Mouse (Mus musculus) adrenal gland, postnatal 4 days (tissue): Measurements from ENCODE around the gene Gstm7. TPM values are rescaled to one million over a fixed set of nuclear protein-coding genes. Genes with fewer than 3 reads are reported as not detected.
"Not testable (repeated sequence)": the region's sequence is repeated elsewhere in the genome, so short reads cannot be mapped to it uniquely, and the experiment has no call there.

ENCODE experiments used
- DNase-seq, 2 experiments: peaks; one replicate each; pipeline ENCODE4 v3.0.0; 2021 to 2022; ENCODE audit warnings: low spot score in 2 of 2, mixed read lengths in 2 of 2
- total RNA-seq, 2 experiments: library from RNA; stranded (reverse); gene quantifications; 2 replicates each; pipeline ENCODE4 v1.2.3; 2021

Gene Gstm7
- total RNA-seq, 2 experiments from 2014 or later = 68.4 to 78.5 TPM

DNA sequence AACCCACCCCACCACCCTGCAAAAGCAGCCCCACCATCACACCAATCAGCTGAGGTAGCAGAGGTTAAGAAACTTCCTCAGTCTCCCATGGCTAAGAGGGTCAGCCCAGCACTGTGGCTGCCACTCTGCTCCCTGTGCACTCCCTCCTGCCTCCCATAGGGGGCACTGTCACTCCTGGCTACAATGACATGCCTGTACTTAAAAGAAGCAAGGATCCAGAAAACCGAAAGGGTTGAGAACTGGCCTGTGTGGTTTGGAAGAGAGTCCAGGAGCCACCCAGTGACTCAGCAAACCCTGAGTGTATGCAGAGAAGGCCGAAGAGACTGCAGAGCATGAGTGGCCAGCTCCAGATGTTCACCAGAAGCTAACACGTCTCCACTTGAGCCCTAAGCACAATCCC is 7.8 kb upstream of the Gstm7 start:
- DNase-seq = peak; percentile 35 to 54

DNA sequence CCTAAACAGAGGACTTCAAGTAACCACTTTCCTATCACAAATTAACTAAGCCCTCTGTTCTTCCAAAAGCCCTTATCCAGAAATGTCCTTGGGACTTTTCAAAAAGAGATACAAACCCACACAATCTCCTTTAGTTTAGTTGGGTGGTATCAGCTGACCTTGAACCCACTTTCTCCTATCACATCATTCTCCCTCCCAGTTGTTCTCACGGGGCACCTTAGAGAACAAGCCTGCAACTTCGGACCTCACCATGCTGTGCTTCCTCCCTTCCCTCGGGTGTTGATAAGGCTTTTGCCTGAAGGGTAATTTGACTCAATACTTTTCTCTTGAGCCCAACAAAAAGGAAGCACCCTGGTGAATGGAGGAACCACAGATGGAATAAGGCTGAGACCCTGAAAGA is 4.3 kb upstream of the Gstm7 start:
- DNase-seq = no peak

DNA sequence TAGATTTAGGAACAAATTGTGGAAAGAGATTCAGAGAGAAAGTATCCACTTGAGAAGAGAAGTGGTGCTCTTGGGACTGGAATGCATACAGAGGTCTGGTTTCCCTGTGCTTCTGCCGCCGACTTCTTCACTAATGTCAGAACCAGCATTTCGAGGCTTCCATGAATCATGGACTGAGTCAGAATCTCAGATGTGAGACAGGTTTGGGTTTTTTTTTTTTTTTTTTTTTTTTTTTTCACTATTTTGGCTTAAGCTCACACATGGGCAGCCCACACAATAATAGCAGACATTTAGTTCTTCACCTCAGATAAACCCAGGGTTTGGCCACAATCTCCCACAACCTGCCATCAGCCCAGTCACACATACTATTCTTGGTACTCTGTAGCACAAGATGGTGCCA is 3.7 kb upstream of the Gstm7 start:
- no peak for DNase-seq

DNA sequence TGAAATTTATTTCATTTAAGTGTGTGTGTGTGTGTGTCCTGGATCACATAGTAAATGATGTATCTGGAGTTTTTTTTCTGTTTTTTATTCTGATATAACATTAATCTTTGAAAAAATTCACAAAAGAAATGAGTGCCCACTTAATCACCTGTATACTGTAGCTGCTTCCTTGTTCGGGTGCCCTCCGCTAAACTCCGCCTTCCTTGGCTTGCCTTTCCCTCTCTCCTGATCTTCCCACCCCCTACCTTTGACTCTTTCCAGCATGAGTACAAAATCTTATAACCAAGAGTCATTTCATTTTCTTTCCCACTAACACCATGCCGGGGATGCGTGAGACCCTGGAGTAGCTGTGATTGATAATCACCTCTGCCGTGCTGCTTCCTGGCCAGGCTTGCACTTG is 511 bp upstream of the Gstm7 start:
- no peak for DNase-seq

DNA sequence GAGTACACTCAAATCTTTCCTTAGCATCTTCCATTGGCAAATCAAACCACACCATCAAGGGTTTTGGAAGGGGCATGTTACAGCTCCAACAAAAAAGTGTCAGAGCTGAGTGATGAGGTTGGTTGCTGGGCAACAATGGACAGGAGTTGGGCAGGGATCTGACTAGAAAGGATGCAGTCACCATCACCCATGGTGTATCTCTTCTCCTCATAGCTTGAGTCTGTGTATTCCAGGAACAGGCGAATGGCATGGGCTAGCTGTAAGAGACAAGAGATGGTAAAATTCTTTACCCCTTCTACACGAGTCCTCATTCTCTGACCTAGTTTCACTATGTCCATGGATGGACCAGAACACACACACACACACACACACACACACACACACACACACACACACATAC is 483 bp downstream of the Gstm7 start:
- DNase-seq = no peak

DNA sequence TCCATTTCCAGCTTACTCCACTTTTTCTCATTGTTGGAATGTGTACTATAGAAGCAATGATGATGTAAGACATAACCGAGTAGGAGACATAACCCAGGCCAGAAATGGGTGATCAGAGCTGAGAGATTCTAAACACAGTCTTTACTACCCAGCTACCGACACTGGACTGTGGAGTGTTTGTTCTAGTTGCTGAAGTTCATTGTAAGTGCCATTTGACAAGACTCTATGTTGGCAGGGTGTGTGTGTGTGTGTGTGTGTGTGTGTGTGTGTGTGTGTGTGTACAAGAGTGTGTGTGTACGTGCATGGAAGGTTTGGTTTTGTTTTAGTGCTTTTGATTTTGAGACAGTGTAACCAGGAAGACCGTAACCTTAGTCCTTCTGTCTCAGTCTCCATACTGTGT is 1.9 kb downstream of the Gstm7 start:
- no peak for DNase-seq

DNA sequence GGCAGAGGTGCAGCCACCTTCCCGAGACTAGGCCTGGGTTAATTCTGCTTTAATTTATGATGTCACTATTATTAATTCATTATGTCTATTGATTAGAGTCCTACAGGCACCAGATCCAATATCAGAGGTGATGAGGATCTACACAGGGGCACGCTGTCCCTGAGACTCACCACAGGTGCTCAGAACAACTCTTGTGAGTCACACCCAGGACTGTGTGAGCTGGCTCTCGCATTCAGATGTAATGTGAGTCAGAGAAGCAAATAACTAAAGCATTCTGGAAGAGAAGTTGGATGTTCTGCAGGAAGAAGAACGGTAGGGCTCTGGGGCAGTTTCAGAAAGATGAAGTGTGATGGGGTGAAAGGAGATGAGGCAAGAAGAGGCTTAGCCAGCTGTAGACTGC is 2.4 kb downstream of the Gstm7 start:
- no peak for DNase-seq

DNA sequence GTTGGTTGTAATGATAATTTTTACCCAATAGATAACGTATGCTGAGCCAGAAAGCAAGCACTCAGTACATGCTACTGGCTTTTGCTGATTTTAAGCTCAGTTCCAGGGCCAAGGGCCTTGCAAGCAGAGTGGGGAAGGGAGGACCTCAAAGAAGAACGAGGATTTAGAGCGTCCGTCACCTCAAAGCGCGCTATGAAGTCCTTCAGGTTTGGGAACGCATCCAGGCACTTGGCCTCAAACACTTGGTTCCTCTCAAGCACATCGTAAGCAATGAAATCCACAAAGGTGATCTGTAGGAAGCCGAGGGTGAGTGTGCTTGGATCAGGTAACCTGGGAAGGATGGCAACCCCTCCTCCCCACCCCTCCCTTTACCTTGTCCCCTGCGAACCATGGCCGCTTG is 2.9 kb downstream of the Gstm7 start:
- no peak for DNase-seq

DNA sequence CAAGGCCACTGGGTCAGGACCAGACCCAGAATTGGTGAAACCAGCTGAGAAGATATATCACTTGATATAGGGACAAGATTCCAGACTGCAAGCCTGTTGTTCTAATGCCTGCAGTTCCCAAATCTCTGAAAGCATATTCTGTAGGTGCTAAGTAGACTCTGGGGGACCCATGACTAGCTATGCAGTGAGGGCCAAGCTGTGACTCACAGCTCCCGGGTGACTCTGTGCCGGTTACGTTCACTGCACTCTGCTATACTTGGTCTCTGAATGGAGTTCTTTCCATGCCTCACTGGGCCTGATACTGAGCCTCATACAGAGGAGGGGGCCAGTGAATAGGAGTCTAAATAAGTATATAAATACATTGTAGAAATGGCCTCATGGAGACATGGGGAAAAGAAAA is 3.8 kb downstream of the Gstm7 start:
- no peak for DNase-seq

DNA sequence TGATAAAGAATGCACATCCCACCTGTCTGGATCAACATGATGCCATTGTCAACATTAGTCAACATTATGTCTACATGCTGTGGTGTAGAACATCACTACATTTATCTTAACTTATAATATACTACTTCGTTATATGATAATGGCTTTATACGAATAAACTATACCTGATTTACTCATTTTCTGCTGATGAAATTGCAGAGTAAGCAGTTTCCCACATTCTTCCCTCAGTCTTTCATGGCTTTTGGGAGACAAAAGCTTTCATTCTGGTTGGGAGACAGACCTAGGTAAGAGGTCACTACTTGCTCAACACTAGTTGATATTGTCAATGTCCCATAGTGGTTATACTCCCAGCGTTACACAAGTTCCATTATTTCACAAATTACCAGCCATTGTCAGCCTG is 6.3 kb downstream of the Gstm7 start:
- no peak for DNase-seq

DNA sequence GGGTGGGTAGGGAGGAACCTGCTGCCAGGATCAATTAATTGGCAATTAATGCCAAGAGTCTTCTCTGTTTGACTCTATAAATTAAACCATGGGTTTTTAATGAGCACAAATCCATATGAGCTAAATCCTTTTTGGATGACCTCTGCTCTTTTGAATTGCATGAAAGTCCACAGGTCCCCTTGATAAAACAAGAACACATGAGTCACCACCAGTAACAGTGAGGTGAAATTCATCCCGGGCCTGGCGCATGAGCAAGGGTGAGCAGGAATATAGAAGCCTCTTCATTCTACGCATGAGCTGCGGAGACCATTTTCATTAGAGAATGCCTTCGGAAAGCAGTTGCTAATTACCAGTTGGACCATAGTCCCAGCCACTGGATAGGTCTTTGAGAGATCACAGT is 11.3 kb downstream of the Gstm7 start:
- DNase-seq = no peak

DNA sequence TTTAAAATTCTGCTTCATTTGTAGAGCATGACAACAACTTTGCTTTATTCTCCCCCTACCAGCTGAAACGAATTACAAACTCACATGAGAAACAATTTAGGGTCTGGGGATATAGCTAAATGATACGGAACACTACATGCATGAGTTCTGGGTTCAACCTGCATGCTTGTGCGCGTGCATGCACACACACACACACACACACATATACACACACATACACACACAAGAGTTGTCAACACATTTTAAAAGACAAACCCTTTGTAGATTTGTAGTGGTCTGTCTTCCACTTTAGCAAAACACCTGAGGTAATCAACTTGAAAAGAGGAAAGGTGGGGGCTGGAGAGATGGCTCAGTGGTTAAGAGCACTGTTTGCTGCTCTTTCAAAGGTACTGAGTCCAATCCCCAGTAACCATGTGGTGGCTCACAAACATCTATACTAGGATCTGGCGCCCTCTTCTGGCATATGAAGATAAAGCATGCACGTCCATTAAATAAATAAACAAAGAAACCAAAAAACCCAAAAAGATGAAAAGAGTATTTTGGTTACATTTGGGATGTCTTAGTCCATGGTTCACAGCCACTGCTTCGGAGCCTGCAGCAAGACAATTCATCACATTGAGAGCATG is 13.7 kb downstream of the Gstm7 start:
- DNase-seq = no peak

DNA sequence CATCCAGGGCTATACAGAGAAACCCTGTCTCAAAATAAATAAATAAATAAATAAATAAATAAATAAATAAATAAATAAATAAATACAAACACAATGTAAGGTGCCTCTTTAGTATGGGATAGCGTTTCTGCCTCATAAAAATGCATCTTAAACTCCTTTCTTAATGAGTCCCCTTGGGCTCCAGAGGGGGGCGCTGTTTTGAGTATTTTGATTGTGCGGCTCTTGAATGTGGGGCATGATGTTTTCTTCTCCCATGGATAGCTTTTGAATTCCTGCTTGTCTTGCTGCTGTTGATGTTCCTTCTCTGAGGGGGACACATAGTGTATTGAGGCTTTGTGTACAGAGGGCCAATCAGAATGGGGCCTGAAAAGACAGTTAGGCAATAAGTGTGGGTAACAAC is 14.5 kb downstream of the Gstm7 start:
- DNase-seq = no peak

DNA sequence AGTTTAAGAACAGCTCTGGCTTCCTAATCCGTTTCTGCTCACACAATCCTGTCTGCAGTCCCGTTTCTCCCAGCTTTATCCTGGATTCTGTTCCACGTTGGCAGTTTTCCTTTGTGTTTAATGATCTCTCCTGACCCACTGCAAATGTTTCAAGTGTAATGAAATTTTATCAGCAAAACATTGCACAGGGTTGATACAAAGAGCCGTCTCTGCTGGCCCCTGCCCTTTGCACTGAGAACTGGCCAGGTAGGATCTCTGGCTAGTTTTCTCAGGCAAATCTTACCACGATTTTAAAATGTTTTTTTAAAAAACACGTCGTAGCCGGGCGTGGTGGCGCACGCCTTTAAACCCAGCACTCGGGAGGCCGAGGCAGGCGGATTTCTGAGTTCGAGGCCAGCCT is 14.9 kb downstream of the Gstm7 start:
- no peak for DNase-seq

DNA sequence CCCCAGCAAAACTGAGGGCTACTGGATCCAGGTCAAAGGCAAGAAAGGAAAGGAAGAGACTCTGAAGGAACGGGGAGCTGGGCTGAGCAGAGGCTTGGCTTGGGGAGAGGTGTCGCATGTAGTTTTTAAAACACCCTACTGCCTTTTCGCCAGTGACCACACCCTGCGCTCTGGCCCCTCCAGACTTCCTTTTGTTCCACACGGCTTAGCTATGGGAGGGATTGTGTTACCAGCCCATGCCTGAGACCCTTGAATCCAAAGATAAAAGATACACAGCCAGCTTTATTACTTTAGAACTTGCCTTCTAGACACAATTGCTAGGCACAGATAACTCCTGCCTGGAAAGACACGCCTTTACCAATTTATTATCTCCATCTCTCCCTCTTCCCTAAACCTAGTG is 25.7 kb downstream of the Gstm7 start:
- DNase-seq = no peak

DNA sequence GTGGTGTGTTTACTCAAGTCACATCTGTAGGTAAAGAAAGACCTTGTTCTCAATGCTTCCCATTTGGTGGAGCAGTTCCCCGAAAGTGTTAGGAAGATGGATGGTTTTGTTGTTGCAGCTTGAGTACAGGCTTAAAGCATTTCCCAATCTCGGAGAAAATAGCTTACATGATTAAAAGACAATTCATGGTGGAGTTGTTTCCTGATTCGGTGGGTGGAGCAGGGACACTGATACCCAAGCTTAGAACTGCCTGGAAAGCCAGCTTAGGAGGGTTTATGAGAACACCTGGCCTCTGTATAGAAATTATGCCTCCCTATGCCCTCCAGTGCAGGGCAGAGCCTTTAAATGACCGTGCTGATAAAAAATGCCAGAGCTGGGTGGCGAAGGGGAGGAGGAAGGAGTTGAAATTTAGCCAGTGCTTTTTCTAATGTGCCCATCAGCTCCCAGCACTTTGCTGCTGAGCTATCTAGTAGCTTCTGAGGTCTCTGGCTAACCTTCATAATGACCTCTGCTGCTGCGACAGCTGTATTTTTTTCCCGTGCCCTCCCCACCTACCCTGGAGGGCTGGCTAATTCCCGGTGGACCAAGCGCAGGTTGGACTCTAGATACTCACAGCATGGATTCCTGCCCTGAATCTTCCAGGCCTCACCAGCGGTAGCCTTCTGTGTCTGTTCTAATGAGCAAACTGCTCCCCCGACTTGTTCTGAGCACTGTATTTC is 30.5 kb downstream of the Gstm7 start:
- DNase-seq = no peak

DNA sequence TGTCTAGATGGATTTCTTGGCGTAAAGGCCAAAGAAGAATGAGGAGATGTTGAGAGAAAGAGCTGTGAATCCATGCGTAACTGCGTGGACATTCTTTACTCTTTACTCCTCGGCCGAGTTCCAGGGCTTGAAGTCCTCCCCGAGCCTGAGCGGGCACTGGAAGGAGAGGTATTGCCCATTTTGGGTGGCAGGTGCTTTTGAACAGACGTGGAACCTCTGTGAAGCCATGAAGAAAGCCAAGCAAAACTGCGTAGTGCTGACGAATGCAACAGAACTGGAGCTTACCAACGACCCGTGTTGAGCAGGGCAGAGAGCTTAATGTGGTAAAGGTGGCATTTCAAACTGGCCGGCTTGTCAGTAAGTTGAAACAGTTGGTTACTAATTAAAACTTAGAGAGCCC is 32.9 kb downstream of the Gstm7 start:
- DNase-seq = no peak

DNA sequence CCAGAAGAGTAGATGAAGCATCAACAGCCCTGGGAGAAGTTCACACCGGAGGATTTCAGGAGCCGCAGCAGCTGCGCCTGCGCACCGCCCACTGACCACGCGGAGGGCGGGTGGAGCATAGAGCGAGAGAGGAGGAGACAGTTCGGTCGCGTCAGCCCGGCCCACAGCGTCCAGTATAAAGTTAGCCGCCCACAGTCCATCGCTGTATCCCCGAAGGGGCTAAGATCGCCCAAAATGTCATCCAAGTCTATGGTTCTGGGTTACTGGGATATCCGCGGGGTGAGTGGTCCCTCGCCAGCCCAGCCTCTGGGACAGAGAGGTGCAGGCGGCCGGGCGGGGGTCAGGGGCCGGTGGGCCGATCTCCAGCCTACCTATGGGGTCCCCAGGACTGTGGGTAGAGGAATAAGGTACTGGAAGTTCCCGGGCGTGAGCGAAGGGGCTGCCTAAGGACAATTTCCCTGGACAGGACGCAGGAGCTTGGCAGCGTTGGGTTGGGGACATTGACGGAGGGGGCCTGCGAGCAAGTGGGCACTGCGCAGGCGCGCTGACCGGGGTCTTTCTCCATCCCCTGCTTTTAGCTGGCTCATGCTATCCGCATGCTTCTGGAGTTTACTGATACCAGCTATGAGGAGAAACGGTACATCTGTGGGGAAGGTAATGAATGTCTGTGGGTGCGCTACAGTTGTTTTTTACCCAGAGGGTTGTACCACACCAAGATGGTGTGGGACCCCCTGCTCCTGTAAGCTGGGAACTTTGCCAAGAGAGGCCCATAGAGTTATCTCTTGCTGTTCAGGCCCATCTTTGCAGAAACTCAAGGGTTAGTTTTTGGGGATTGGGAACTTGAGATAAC is 35.7 kb downstream of the Gstm7 start, which contains the start of gene Gstm5:
Gene Gstm5 (plus strand): TSS at position 102 of the 850 bp plus-strand sequence.
- peak; percentile 45 to 68 for DNase-seq

DNA sequence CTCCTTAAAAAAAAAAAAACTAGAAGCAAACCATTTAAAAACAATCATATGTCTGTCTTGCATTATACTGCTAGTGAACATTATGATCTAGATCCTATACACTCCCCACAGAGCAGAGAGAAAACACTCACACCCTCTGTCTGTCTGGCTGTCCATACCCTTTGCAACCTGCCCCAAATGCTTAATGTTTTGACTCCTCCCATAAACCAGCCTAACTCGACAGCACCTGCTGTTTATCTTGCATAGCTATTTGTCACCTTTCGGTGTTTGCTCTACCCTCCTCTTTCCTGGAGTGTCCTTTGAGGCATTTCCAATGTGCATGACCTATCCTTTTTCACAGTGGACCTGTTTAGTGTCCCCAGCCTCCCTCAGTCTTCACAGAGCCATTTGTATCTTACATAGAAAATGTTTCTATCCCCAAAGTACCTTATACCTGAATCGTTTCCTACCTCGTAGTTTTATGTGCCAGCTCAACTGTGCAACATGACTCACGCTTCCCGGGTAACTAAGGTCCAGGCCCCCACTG is 36.4 kb downstream of the Gstm7 start:
- DNase-seq = no peak

DNA sequence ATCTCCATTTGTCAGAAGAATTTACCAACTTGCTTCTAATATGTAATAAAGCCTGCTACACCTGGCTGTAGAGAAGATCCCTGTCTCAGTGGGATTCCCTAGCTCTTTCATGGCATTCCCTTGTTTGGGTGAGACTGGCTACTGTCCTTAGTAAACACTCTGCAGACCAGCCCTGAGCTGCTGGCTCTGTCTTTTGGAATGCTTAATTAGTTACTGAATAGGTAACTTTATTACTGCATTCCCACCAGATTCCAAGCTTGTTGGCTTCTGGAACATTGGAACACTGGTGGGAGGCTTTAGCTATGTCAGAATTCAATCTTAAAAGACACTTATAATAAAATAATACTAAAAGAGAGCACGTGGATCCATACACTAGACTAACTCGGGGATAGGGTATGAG is 42.4 kb downstream of the Gstm7 start:
- DNase-seq = not testable (repeated sequence)

DNA sequence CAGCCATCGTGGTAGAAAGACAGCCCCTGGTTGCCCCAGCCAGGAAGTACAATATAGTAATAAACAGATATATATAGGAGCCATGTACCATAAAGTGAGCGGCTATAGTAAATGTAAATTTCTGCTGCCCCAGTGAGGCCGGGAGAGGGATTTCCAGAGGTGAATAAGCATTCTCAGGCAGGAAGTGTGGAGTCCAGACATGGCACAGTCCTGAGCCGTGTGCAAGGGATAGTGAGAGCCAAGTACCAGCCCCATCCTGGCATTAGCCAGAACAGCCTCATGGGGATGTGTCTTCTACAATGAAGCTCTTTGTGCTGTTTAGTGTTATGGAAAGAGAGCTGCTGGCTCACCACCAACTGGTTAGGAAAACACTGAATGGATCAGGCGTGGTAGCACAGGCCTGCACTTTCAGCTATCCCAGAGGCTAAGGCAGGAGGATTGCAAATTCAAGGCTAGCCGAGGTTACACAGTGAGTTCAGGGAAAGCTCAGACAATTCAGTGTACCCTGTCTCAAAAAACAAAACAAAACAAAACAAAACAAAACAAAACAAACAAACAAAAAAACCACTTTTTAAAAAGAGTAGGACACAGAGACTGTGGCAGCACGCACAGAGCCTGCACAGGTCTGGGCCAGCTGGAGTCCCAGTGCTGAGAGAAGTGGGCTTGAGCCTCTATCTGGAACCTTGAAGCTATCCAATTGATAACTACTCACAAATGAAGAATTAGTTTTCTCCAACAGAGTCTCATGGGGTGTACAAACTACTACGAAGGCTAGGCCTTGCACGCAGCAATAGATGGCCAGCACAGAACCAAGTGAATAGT is 43.7 kb downstream of the Gstm7 start:
- DNase-seq = no peak
